In the genomic region with DNA sequence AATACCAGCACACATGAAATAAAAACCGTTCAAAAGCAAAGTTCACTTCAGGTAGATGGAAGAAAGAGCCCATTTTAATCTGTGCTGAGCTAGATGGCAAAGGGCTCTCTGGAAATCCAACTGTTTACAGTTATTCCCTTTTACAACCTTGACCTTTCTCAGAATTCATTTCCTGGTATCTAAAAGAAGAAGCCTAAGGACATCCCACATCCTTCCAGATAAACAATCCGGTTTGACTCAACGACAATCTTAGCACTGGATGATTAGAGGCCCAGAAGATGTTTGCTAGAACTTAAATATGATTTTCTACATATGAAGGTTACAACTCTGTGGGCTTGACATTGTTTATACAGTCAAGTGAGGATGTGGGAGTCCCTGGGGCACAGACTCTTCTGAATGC, we compare ENCODE assay signal across 19 mouse cellular contexts.
DNase-seq lines count a peak whose midpoint lies in the region; ATAC-seq and TF ChIP-seq lines count a peak whose summit lies in the region.
"Had no signal": no experiment of that assay in that cellular context is flagged by ENCODE, and none has a peak within 500 bp of the region (broad histone marks: within the 10 kb centered on the region; RNA-seq: fewer than 3 reads in every experiment).

No protein-coding gene starts in this region.

- TF ChIP-seq CTCF in intestine, postnatal 0 days (IDR thresholded peaks at IDR 0.05; ENCODE audit: low read depth): no peak
- TF ChIP-seq CTCF in lung, embryonic 14.5 days (IDR thresholded peaks at IDR 0.05; ENCODE audit: low read depth): no peak
- TF ChIP-seq CTCF in embryonic fibroblast, embryonic 13.5 days (IDR thresholded peaks at IDR 0.05; ENCODE audit: borderline replicate concordance, insufficient read depth, low read length): no peak

- 66% methylated on average over 3 of the region's 3 CpGs for WGBS in intestine, embryonic 14.5 days
- WGBS in intestine, postnatal 0 days: 46% methylated on average over 3 of the region's 3 CpGs
- WGBS in lung, embryonic 14.5 days: 62% methylated on average over 3 of the region's 3 CpGs
- 75% methylated on average over 3 of the region's 3 CpGs for WGBS in limb, embryonic 14.5 days
- WGBS in hindbrain, embryonic 11.5 days: 88% methylated on average over 3 of the region's 3 CpGs

- H3K9ac ChIP-seq in intestine, embryonic 14.5 days (ENCODE audit: low read length): no peak overlapping the region
- no peak overlapping the region for H3K9ac ChIP-seq in intestine, postnatal 0 days (ENCODE audit: low read depth, low read length)
- H3K9ac ChIP-seq in lung, embryonic 14.5 days: no peak overlapping the region
- H3K9ac ChIP-seq in limb, embryonic 14.5 days (ENCODE audit: low read depth, low read length, severe bottlenecking): no peak overlapping the region
- H3K9ac ChIP-seq in hindbrain, embryonic 11.5 days (ENCODE audit: low read depth, low read length): no peak overlapping the region
- H3K9ac ChIP-seq: forebrain, embryonic 15.5 days; hindbrain, embryonic 14.5 days; midbrain, embryonic 12.5 days; neural tube, embryonic 15.5 days had no signal

- no peak for DNase-seq in intestine, embryonic 14.5 days (ENCODE audit: low spot score)
- no peak for DNase-seq in lung, embryonic 14.5 days
- DNase-seq in lung, postnatal 25 days (ENCODE audit: low spot score): no peak
- no peak for DNase-seq in limb, embryonic 14.5 days (ENCODE audit: low spot score)
- no peak for DNase-seq in hindbrain, embryonic 11.5 days (ENCODE audit: low spot score)
- DNase-seq: adrenal gland, adult 2 months; cerebellum, adult 11-12 months; cerebellum, postnatal 36 days; kidney, adult 8-10 months; lung, adult 2 months; thymus, postnatal 14 days had no signal

- no peaks in the 10 kb centered on the region for H3K9me3 ChIP-seq in intestine, embryonic 14.5 days (ENCODE audit: control insufficient read depth, low read length)
- H3K9me3 ChIP-seq in intestine, postnatal 0 days (ENCODE audit: control insufficient read depth): no peaks in the 10 kb centered on the region
- no peaks in the 10 kb centered on the region for H3K9me3 ChIP-seq in lung, embryonic 14.5 days (ENCODE audit: low read depth, low read length)
- no peaks in the 10 kb centered on the region for H3K9me3 ChIP-seq in limb, embryonic 14.5 days (ENCODE audit: control insufficient read depth, low read length)
- no peaks in the 10 kb centered on the region for H3K9me3 ChIP-seq in hindbrain, embryonic 11.5 days (ENCODE audit: control insufficient read depth, low read length)
- H3K9me3 ChIP-seq: forebrain, embryonic 15.5 days; neural tube, embryonic 15.5 days had no signal

- no peaks in the 10 kb centered on the region for H3K27me3 ChIP-seq in intestine, embryonic 14.5 days (replicated peaks; ENCODE audit: control insufficient read depth, insufficient read depth, low read length)
- no peaks in the 10 kb centered on the region for H3K27me3 ChIP-seq in intestine, postnatal 0 days (replicated peaks; ENCODE audit: control insufficient read depth, insufficient read depth, low read length)
- no peaks in the 10 kb centered on the region for H3K27me3 ChIP-seq in lung, embryonic 14.5 days (ENCODE audit: insufficient read depth, low read length)
- no peaks in the 10 kb centered on the region for H3K27me3 ChIP-seq in limb, embryonic 14.5 days (ENCODE audit: control insufficient read depth, insufficient read depth, low read length)
- H3K27me3 ChIP-seq in hindbrain, embryonic 11.5 days (ENCODE audit: control insufficient read depth, insufficient read depth, low read length): no peaks in the 10 kb centered on the region
- H3K27me3 ChIP-seq: forebrain, embryonic 15.5 days; midbrain, embryonic 12.5 days; neural tube, embryonic 15.5 days had no signal

- no peak overlapping the region for H3K4me3 ChIP-seq in intestine, embryonic 14.5 days (ENCODE audit: low read depth, low read length)
- H3K4me3 ChIP-seq in intestine, postnatal 0 days (ENCODE audit: low read depth, low read length): no peak overlapping the region
- H3K4me3 ChIP-seq in lung, embryonic 14.5 days (ENCODE audit: low read depth, low read length): no peak overlapping the region
- no peak overlapping the region for H3K4me3 ChIP-seq in embryonic fibroblast, embryonic 13.5 days (ENCODE audit: insufficient read depth, low read length)
- no peak overlapping the region for H3K4me3 ChIP-seq in limb, embryonic 14.5 days (replicated peaks; ENCODE audit: low read length)
- H3K4me3 ChIP-seq in hindbrain, embryonic 11.5 days (ENCODE audit: low read depth, low read length): no peak overlapping the region
- H3K4me3 ChIP-seq: erythroblast, embryonic 14.5 days; forebrain, embryonic 15.5 days; midbrain, embryonic 12.5 days; neural tube, embryonic 15.5 days had no signal

- H3K36me3 ChIP-seq in intestine, embryonic 14.5 days (ENCODE audit: control insufficient read depth, insufficient read depth, low read length): no peaks in the 10 kb centered on the region
- no peaks in the 10 kb centered on the region for H3K36me3 ChIP-seq in intestine, postnatal 0 days (ENCODE audit: control insufficient read depth, insufficient read depth)
- H3K36me3 ChIP-seq in lung, embryonic 14.5 days (ENCODE audit: insufficient read depth): no peaks in the 10 kb centered on the region
- H3K36me3 ChIP-seq in limb, embryonic 14.5 days (ENCODE audit: control insufficient read depth, insufficient read depth, low read length): no peaks in the 10 kb centered on the region
- H3K36me3 ChIP-seq in hindbrain, embryonic 11.5 days (ENCODE audit: control insufficient read depth, insufficient read depth, low read length): no peaks in the 10 kb centered on the region
- H3K36me3 ChIP-seq: forebrain, embryonic 15.5 days; midbrain, embryonic 12.5 days; neural tube, embryonic 15.5 days had no signal

- no peak overlapping the region for H3K4me2 ChIP-seq in intestine, embryonic 14.5 days (ENCODE audit: low read length)
- H3K4me2 ChIP-seq in intestine, postnatal 0 days (replicated peaks; ENCODE audit: low read depth): no peak overlapping the region
- H3K4me2 ChIP-seq in lung, embryonic 14.5 days: no peak overlapping the region
- peak overlapping the region; percentile 17; the same call in 1 of the 2 replicates for H3K4me2 ChIP-seq in limb, embryonic 14.5 days (replicated peaks; ENCODE audit: low read depth, low read length, severe bottlenecking)
- no peak overlapping the region for H3K4me2 ChIP-seq in hindbrain, embryonic 11.5 days (replicated peaks; ENCODE audit: low read depth, low read length)
- H3K4me2 ChIP-seq: forebrain, embryonic 15.5 days; hindbrain, embryonic 14.5 days; midbrain, embryonic 12.5 days; neural tube, embryonic 15.5 days had no signal

- ATAC-seq in intestine, embryonic 14.5 days (replicated peaks; ENCODE audit: low FRiP score, low TSS enrichment, low read depth): no peak
- no peak for ATAC-seq in intestine, postnatal 0 days
- ATAC-seq in lung, embryonic 14.5 days (ENCODE audit: insufficient read depth): no peak
- no peak for ATAC-seq in limb, embryonic 14.5 days (ENCODE audit: low FRiP score, low read depth)
- no peak for ATAC-seq in hindbrain, embryonic 11.5 days (ENCODE audit: low FRiP score)
- ATAC-seq: CD4-positive, CD25-positive, alpha-beta regulatory T cell, adult 4 months; forebrain, embryonic 15.5 days had no signal

- H3K27ac ChIP-seq in intestine, embryonic 14.5 days (ENCODE audit: low read depth): peak overlapping the region; percentile 68; the same call in 1 of the 2 replicates
- no peak overlapping the region for H3K27ac ChIP-seq in intestine, postnatal 0 days (ENCODE audit: low read depth, low read length)
- H3K27ac ChIP-seq in lung, embryonic 14.5 days (ENCODE audit: low read depth): peak overlapping the region; percentile 15; the same call in 1 of the 2 replicates
- H3K27ac ChIP-seq in embryonic fibroblast, embryonic 13.5 days (ENCODE audit: insufficient read depth, low read length): peak overlapping the region; percentile 85
- H3K27ac ChIP-seq in limb, embryonic 14.5 days (replicated peaks; ENCODE audit: low read depth, low read length): peak overlapping the region; percentile 78; the same call in 1 of the 2 replicates
- H3K27ac ChIP-seq in hindbrain, embryonic 11.5 days (ENCODE audit: low read depth, low read length): no peak overlapping the region
- H3K27ac ChIP-seq: forebrain, embryonic 15.5 days; hindbrain, embryonic 14.5 days; midbrain, embryonic 12.5 days had no signal

- TF ChIP-seq POLR2A in embryonic fibroblast, embryonic 13.5 days (IDR thresholded peaks at IDR 0.05; ENCODE audit: low read depth, low read length): no peak
- no peak for TF ChIP-seq POLR2A in limb, embryonic 14.5 days (IDR thresholded peaks at IDR 0.05; ENCODE audit: borderline replicate concordance, extremely low read depth, insufficient read depth, insufficient read length)

- peaks cover 32% of the 10 kb centered on the region for H3K4me1 ChIP-seq in intestine, embryonic 14.5 days (replicated peaks; ENCODE audit: control insufficient read depth, insufficient read depth, low read length)
- no peaks in the 10 kb centered on the region for H3K4me1 ChIP-seq in intestine, postnatal 0 days (replicated peaks; ENCODE audit: control insufficient read depth, insufficient read depth, low read length)
- peaks cover 22% of the 10 kb centered on the region for H3K4me1 ChIP-seq in lung, embryonic 14.5 days (ENCODE audit: insufficient read depth)
- H3K4me1 ChIP-seq in embryonic fibroblast, embryonic 13.5 days (ENCODE audit: control insufficient read depth, insufficient read depth, low read length): peaks cover 17% of the 10 kb centered on the region
- H3K4me1 ChIP-seq in limb, embryonic 14.5 days (ENCODE audit: control insufficient read depth, insufficient read depth, low read length): peaks cover 51% of the 10 kb centered on the region
- H3K4me1 ChIP-seq in hindbrain, embryonic 11.5 days (replicated peaks; ENCODE audit: control insufficient read depth, insufficient read depth, low read length): no peaks in the 10 kb centered on the region

Comparison
In these comparisons a context has a peak if more than half of its experiments do, and no peak if none do; other contexts are left out.
1. H3K27ac ChIP-seq: peak in intestine, embryonic 14.5 days (single experiment), lung, embryonic 14.5 days (single experiment), embryonic fibroblast, embryonic 13.5 days (single experiment) and limb, embryonic 14.5 days (single experiment); none in intestine, postnatal 0 days (single experiment) and hindbrain, embryonic 11.5 days (single experiment).